Mouse (Mus musculus) spleen, postnatal 4 days (tissue): Measurements from ENCODE around the gene Odaph.
"Not testable (repeated sequence)": the region's sequence is repeated elsewhere in the genome, so short reads cannot be mapped to it uniquely, and the experiment has no call there.

ENCODE experiments used
- DNase-seq, 2 experiments: peaks; one replicate each; pipeline ENCODE4 v3.0.0; 2022; ENCODE audit warnings: low spot score in 2 of 2

The Odaph gene

DNA sequence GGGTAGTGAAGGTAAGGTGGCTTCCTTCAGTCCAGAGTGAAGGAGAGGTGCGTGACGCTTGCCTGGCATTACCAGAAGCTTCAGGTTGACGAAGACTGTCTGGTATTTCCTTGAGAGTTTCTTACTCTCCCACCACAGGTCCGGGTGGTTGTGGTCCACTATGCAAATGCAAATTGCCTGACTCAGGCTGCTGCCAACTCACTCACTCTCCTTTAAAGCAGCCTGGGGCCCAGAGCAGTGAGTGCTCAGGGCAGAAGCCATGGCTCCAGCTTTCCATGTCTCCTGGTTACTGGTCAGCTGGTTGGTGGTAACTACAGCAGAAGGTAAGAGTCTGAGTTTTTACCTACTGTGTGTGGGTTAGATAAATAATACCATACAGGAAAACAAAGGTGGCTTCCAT lies at the start of gene Odaph:
Gene Odaph (plus strand): TSS at position 240 of the 400 bp plus-strand sequence.
- no peak for DNase-seq

DNA sequence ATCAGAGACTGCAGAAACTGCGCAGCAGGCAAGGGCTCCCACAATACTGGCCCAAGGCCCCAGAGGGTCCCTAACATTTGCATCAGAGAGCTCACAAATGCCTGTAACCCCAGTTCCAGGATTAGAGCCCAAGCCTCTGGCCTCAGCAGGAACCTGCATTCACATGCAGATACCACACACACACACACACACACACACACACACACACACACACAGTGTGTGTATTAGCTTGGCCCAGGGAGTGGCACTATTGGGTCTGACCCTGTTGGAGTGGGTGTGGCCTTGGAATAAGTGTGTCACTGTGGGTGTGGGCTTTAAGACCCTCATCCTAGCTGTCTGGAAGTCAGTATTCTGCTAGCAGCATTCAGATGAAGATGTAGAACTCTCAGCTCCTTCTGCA lies 41.7 kb upstream of the Odaph start:
- DNase-seq = not testable (repeated sequence)

DNA sequence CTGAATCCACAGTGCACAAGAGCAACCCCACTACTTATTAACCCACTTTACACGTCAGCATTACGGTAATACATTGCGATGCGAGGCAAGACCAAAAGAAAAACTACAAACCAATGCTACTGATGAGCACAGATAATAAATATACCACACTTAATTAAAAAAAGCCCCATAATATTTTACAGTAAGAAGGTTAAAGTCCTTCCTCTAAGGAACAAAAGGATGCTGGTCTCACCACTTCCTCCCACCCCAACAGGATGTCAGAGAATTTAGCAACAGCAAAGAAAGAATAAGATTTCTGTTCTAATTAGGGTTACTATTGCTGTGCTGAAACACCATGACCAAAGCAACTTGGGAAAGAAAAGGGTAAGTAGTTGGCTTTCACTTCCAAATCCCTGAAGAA lies 40.3 kb upstream of the Odaph start:
- DNase-seq = no peak

DNA sequence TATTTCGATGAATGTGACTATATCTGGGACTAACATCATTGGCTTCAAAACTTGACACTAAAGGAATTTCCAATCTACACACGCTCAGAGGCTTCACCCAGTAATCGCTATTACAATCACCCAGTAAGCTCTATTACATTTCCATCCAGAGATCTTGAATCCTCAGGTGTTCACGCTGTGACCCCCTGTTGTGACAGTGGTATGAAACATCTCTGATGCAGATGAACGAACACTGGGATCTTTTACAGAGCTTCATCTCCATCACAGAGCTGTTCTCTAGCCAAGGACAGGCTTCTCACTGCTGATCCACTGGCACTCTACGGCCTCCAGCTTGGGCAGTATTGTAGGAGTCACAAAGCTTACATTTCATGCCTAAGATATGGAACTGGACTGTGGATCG lies 37.8 kb upstream of the Odaph start:
- DNase-seq = no peak

DNA sequence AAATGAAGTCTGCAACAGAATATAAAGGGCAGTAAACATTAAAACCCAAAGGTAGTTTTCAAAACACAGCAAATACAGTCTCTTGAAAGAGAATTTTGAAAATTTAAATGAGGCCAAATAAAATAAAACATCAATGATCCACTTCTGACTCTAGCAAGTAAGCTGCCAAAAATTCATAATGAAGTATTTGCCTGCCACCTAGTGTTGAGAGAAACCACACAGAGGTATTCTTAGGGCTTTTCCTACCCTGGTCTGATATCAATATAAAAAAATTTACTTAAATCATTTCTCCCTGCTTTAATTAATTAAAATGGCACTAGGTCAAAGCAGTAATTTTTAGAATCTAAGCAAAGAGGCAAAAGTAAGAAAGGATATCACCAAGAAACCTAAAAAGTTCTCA lies 35.9 kb upstream of the Odaph start:
- DNase-seq = no peak

DNA sequence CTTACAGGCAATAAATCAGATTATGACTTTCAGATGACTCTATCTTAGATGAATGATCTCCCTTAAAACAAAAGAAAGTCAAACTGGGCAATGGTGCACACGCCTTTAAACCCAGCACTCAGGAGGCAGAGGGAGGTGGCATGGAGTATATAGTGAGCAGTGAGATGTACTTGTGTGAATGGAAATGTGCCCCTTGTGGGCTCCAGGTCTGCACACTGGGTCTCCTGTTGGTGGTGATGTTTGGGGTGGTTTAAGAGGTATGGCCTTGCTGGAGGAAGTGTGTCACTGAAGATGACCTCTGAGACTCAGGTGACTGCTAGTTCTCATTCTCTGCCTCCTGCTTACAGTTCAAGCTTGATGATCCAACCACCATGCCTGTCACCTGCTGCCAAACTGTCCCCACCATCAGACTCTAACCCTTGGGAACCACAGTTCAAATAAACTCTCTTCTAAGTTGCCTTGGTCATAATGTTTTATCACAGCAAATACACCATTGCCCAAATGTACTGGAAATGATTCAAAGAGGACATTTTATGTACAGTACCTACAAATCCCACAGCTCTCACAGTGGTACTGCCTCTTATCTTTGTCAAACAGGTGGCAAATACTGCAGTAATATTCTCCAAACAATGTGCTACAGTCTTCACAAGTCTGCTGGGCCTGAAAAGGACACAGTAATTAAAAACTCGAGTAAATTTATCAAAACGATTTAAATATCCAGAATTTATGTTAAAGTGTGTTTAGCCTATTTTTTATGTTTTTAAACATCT lies 30.1 kb upstream of the Odaph start:
- no peak for DNase-seq

DNA sequence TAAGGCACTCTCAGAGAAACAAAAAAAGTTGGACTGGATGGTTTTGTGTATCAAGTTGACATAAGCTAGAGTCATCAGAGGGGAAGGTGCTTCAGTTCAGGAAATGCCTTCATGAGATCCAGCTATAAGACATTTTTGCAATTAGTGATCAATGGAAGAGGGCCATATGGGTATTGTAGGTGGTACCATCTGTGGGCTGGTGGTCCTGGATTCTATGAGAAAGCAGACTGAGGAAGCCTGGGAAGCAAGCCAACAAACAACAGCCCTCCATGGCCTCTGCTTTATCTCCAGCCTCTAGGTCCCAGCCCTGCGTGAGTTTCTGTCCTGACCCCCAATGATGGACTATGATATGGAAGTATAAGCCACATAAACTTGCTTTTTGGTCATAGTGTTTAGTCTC lies 28.2 kb upstream of the Odaph start:
- no peak for DNase-seq

DNA sequence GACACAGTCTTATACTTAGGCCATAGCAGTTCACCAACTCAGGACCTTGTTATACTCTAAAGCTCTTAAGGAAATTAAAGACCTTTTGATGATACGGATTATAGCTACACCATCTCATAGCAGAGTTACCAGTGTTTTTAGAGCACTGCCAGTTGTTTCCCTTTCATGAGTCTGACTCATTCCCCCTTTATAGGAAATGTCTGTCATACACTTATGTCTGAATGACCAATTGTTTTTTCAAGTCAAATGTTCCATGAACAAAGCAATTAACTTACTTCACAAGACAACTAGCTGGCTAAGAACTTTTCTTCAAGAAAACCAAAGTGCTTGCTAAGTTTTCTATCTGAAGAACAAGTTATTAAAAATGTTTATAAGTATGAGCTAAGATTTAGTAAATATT lies 27.3 kb upstream of the Odaph start:
- no peak for DNase-seq

DNA sequence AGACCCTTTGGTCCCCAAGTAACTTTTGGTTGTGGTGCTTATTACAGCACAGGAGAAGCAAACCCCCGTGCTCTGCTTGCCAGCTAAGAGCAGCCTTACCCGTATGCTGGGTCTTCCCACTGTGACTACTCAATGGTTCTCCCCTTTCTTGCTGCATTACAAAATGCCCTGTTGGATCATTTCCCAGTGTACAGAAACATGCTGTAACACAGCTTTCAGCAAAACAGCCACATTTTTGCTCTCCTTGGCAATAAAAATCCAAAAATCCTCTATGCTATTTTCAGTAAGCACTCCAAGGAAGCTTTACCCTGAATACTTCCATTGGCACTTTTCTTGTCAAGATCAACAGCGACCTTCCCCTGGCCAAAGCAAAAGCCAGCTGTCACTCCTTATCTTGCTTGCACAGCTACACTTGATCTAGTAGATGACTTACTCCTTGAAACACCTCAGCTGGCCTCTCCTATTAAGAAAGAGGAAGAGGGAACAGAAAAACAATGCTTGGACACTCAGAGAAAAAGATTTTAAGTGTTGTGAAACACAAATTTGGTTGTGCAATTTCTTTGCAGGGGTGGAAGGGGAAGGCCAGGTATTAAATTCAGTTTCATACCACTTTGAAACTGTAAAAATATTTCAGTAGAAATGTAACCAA lies 26.5 kb upstream of the Odaph start:
- peak in 1 of 2 experiments; percentile 18 for DNase-seq

DNA sequence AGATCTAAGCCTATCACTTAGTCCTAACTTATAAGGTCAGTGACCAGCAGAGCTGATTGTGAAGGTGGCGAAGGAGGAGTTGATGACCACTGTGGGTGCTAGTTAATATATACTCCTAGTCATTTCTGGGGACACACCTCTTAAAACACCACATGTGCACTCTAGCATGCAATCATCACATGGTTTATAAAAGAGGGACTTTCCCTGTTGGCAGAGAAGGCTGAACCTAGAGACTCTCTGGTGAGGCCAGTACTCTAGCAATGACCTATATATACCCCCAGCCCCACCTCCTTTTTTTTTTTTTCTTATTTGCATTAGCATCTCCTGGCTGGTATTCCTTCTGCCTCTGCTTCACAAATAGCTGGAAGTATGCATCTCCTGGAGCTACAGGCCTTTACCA lies 25.9 kb upstream of the Odaph start:
- DNase-seq = peak in 1 of 2 experiments; percentile 19

DNA sequence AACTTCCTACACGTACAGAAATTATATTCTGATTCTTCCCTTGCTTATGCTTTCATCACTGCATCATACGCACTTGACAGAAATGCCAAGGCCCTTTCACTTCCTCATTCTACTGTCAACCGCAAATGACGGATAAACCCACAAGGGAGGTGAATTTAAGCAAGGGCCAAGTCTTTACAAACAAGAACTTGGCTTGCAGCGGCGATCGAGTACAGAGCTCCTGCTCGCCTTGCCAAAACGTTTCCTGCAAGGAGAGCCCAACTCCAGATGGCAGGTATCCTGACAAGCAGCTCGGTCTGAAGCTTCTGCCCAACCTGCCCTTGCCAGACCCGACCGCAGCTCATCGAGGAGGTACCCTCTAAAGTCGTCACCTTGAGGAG lies 25.0 kb upstream of the Odaph start:
- no peak for DNase-seq

DNA sequence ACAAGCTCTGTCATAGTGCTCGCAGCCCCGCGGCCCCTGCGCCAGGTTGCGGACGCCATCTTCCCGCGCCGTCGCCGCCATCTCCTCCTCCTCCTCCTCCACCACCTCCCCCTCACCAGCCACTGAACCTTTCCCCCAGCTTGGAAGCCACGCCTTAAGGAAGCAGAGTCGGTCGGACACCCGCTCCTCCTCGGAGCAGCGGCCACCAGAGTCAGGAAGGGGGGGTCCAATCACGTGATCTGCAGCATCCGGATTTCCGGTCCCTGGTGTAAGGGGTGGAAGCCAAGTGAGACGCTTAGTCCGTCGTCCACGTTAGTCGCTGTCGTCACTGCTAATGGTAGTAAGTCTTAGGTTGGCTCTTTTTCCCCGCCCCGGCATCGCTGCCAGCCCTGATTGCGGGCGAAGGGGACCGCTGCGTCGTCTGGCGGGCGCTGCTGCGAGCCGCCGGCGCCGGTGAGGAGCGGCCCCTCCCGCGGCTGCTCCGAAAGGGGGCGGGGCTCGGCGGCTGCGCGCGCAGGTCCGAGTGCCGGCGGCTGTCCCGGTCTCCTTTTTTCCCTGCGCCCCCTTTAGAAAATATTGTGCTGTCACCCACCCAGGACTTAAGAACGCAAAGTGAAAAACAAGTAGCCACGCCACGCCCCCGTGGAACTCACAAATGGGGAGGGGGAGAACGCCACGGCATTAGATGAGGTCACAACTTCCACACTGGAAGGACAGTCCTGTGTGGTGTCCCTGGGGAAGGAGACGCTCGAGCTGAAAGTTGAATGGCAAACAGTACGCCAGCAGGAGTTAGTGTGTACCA lies 24.4 kb upstream of the Odaph start, which contains the start of gene Rchy1:
Gene Rchy1 (minus strand): TSS at position 430 of the 802 bp plus-strand sequence.
- DNase-seq = peak; percentile 91 to 98

DNA sequence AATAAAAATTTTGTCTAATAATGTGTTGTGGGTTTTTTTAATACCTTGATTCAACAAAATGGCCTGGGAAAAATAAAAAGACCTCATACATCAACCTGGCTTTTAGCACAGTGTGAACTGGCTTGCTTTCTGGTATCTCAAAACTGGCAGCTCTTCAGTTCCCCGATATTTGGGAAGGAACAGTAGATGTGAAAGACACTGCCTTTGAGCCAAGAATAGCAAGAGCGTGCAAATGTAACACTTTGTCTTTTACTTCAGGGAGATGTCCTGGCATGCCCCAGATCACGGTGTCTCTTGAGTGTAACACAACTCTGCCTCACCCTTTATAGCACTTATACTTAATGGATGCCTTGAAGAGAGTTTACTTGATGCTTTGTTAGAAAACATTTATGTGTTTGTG lies 15.2 kb upstream of the Odaph start:
- DNase-seq = no peak

DNA sequence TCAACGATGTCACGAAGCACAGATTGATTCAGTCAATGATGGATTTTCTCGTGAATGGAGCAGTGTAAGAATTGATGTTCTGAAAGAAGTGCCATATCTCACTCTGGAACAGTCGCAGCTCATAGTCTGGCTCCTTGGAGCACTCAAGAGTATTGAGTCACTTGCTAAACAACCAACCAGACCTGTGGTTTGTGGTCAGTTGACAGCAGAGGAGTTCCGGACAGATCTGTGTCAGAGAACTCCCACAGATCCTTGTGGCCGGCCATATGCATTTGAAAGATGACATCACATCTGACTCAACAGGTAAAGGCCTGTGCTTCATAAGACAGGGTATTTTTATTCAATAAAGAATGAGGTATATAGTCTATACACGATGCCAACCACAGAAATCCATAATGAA lies 13.3 kb upstream of the Odaph start:
- DNase-seq = no peak

DNA sequence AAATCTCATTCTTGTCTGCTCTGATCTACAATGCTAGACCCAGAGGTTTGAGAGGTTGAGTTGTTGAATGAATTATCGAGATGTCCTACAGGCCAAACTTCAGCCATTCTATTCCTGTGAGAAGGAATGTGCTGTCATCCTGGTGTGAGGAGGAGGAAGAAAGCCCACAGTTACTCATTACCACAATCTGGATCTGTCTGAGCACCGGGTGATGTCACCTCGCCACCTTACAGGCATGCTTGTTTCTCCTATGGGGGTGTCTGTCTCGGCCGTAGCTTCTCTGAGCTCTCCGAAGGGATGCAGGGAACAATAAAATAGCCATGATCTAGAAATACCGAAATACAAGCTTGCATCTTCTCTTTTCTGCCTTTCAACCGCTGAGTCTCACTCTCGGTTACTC lies 11.5 kb upstream of the Odaph start:
- no peak for DNase-seq

DNA sequence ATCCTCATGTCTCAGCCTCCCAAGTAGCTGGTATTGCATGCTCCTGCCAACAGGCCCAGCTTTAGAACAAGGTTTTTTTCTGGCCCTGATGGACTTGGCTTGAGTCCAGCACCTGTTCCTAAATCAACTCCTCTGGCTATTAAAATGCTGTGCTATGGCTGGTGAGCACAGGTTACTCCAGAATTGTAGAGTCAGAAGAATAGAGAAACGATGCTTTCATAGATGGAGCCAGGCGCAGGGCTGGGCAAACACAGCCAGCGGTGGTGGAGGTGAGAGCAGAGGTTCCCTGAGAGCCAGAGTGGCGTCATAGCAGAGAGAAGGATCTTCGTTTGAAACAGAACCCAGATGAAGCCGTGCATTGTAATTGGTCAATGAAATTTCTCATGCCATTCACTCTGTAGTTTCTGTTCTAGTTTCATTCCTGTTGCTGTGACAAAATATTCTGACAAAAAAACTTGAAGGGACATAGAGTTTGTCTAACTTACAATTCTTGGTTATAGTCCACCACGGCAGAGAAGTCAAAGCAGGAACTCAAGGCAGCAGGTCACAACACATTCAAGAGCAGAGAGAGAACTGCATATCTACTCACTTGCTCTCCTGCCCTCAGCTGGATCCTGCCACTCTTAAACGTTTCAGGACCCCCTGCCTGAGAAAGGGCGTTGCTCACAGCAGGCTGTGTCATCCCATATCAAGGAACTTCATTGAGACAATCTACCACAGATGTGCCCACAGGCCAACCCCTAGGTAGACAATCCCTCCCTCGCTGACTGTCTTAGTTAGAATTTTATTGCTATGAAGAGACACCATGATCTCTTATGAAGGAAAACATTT lies 10.5 kb upstream of the Odaph start:
- DNase-seq = no peak

DNA sequence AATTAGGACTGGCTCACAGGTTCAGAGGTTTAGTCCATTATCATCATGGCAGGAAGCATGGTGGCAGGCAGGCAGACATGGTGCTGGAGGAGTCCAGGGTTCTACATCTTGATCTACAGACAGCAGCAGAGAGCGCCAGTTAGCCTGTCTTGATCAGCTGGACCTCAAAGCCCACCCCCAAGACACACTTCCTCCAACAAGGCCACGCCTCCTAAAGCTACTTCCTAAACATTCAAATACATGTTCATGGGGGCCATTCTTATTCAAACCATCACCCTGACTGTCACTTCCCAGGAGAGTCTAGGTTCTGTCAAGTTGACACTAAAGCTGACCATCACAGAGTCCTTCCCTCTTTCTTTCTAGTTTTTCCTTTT lies 9.9 kb upstream of the Odaph start:
- no peak for DNase-seq

DNA sequence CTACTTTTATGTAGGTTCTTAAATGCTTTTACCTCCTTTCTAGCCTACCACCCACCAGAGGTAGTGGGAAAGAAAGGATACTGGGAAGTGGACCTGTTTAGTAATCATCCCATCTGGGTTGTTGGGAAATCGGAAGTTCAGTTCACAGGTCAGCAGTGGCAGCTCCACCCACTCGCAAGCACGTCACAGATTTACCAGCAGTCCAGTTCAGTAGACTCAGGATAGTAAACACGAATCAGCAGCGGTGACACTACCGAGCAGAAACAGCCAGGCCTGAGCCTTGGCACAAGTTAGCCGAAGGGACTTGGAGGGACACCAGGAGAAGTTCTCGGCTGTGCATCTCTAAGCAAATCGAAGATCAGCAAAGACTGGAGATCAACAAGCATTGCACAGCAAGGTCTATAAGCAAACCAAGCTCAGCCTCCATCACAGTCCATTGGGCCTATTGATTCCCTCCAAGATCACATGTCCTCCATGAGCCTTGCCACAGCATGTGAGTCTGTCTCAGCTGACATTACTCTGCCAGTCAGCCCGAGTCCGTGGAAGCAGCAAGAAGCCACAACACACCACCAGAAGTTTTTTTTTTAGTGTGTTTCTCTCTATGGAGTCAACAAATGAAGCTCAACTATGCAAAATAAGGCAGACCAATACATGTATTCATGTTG lies 6.0 kb upstream of the Odaph start:
- no peak for DNase-seq

DNA sequence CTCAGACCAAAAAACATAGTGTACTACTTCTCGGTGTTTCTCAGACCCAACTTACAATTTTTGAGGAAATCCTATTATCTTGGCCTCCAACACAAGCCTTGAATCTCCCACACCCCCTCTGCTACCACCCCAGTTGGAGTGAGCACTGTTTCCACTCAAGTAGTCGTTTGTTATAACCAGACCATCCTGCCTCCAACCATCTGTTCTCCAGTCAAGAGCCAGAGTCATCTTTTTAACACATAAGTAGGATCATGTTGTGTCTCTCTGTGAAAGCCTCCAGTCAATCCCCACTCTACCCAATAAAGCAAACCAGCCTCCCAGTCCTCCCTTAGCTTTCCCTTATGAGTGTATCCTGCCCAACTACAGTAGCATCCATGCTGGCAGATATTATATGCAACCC lies 3.8 kb upstream of the Odaph start:
- no peak for DNase-seq

DNA sequence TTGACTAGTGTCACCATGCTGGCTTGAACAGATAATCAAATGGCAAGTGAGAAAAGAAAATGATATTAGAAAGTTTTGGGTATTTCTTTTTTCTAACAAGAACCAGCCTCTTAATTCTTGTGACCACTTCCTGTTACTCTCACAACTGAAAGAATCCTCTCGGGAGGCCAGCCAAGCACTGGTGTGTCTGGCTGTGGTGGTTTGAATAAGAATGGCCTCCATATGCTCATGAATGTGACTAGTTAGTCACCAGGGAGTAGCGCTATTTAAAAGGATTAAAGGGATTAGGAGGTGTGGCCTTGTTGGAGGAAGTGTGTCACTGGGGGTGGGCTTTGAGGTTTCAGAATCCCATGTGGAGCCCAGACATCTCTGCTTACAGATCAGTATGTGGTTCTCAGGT lies 1.6 kb upstream of the Odaph start:
- DNase-seq = no peak

DNA sequence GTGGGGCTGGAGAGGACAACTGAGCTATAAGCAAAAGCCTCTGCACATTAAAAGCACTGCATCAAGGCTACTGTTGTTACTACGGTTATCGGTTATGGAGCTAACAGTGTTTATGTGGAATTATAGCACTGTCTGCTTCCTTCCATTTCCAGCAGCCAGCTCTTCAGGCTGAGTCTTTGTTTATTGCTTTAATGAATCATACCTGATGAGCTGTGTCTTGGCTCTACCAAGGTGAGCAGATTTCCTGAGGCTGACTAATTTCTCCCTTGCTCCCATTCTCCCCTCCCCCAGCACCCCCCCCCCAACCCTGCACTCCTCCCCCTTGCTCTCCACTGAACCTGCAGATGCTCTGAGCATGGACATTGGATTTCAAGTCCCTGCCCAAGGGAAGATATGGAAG lies 524 bp downstream of the Odaph start:
- DNase-seq = no peak
